Mouse (Mus musculus): ENCODE results near the gene Ptn. TPM values are rescaled to one million over a fixed set of nuclear protein-coding genes. Genes with fewer than 3 reads are reported as not detected.

Gene Ptn
- polyA plus RNA-seq, 1 experiment from 2014 or later, result 314 TPM

DNA sequence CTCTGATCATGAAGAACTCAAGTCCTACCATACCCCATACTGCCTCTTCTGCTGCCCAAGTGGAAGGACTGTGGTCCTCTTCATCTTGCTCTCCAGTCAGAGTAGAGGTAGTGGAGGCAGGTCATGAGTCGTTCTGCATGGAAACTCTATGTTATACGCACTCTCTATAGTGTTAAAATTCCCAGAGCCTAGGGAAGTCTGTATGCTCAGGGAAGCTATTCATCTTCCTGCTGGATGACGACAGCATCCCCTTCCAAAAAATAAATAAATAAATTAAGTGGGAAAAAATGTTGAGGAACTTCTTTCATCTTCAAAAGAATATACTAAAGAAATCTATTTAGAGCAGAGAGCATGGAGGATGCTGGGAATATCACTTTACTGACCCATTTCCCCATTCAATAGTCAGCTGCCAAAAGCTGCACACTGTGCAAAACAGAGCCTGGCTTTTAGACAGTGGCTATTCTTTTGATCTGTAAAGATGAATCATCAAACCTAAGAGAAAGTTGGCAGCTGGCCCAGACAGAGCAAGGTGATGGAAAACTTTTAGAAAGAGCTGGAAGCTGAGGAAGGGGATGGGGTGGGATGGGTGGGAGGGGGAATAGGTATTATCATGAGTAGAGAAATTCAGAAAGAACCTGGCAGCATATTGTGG lies 84.4 kb downstream of the Ptn start:
- Histone ChIP-seq H3K4me2 (no peak overlapping the region), H3K27me3 (ENCODE audit: control insufficient read depth, insufficient read depth, low read length) (no peaks in the 10 kb centered on the region), H3K27ac (ENCODE audit: low read depth, low read length) (no peak overlapping the region), H3K9me3 (replicated peaks; ENCODE audit: control insufficient read depth, low read length) (0 out of 2 replicates have a peak, but pooled peaks cover 4% of the 10 kb centered on the region), H3K36me3 (ENCODE audit: control insufficient read depth, insufficient read depth, low read length) (no peaks in the 10 kb centered on the region), H3K4me3 (ENCODE audit: low read depth, low read length) (no peak overlapping the region), H3K9ac (ENCODE audit: low read depth, low read length) (no peak overlapping the region), H3K4me1 (ENCODE audit: control insufficient read depth, insufficient read depth, low read length) (no peaks in the 10 kb centered on the region)
- 76% methylated on average over 3 of the region's 3 CpGs for WGBS (ENCODE audit: insufficient replicate concordance)
- ATAC-seq (replicated peaks; ENCODE audit: insufficient number of reproducible peaks, low FRiP score, low TSS enrichment), result no peak

DNA sequence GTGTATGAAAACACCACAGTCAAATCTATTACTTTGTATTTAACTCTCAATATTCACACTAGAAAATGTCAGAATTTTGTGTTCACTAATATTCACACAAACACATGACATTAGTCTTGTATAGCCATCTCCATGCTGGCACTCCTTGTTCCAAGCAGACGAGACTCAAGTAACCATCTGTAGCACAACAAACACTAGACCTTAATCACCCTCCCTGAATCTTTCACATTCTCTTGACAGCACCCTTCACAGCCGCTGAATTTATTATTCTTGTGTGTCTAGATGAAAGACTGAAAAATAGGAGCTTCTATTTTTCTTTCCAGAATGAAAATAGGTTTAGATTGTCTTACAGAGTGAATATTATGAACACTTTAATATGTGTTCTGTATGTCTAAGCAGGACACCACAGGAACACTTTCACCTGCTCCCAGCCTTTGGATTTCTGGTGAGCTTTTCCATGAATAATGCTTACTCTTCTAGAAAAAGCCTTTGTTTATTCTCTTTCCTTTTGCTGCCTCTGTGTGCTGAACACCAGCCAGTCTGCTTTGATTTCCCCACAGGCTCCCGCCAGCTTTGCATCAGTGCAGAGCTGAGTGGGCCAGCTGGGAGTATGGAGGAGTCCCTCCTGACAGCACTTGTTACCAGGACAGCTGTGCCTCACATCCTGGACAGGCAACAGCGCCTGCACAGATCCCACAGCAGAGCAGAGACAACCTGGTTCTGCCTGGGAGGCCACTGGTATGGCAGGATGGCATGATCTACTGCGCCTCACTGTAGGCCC lies 87.1 kb downstream of the Ptn start:
- no peaks in the 10 kb centered on the region for H3K4me1 ChIP-seq (ENCODE audit: control insufficient read depth, insufficient read depth, low read length)
- no peak overlapping the region for H3K4me3 ChIP-seq (ENCODE audit: low read depth, low read length)
- H3K27me3 ChIP-seq (ENCODE audit: control insufficient read depth, insufficient read depth, low read length), result no peaks in the 10 kb centered on the region
- no peaks in the 10 kb centered on the region for H3K9me3 ChIP-seq (replicated peaks; ENCODE audit: control insufficient read depth, low read length)
- ATAC-seq (replicated peaks; ENCODE audit: insufficient number of reproducible peaks, low FRiP score, low TSS enrichment), result no peak
- H3K36me3 ChIP-seq (ENCODE audit: control insufficient read depth, insufficient read depth, low read length), result peaks cover 3% of the 10 kb centered on the region; the same call in 1 of the 2 replicates
- no peak overlapping the region for H3K9ac ChIP-seq (ENCODE audit: low read depth, low read length)
- H3K27ac ChIP-seq (ENCODE audit: low read depth, low read length), result no peak overlapping the region
- WGBS (ENCODE audit: insufficient replicate concordance), result 69% methylated on average over 5 of the region's 5 CpGs
- no peak overlapping the region for H3K4me2 ChIP-seq

DNA sequence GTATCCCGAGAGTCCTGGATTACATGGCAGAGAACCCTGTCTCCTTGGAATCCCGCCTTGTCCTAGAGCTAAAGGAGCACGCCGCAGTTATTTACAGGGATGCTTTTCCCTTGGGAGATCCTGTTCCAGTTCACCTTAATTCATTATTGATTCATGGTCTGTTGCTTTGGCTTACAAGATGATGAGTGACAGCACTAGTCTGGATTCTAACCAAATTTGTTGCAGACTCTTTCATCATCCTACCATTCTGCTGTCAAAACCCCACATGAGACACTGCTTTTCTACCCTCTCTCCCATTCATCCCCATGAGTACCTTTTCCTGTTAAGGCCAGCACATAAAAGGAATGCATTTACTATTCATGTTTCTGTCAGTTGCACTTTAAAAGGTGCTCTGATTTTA lies 96.7 kb downstream of the Ptn start:
- Histone ChIP-seq H3K9ac (ENCODE audit: low read depth, low read length) (no peak overlapping the region), H3K4me1 (ENCODE audit: control insufficient read depth, insufficient read depth, low read length) (no peaks in the 10 kb centered on the region), H3K36me3 (ENCODE audit: control insufficient read depth, insufficient read depth, low read length) (peaks cover 2% of the 10 kb centered on the region), H3K27me3 (ENCODE audit: control insufficient read depth, insufficient read depth, low read length) (no peaks in the 10 kb centered on the region), H3K9me3 (replicated peaks; ENCODE audit: control insufficient read depth, low read length) (no peaks in the 10 kb centered on the region), H3K4me2 (no peak overlapping the region), H3K27ac (ENCODE audit: low read depth, low read length) (no peak overlapping the region), H3K4me3 (ENCODE audit: low read depth, low read length) (no peak overlapping the region)
- ATAC-seq (replicated peaks; ENCODE audit: insufficient number of reproducible peaks, low FRiP score, low TSS enrichment), result no peak
- WGBS (ENCODE audit: insufficient replicate concordance), result 87% methylated on average over 4 of the region's 4 CpGs

- Histone ChIP-seq H3K36me3 (ENCODE audit: control insufficient read depth, insufficient read depth, low read length) (no peaks in the 10 kb centered on the region), H3K9ac (ENCODE audit: low read depth, low read length) (no peak overlapping the region), H3K9me3 (replicated peaks; ENCODE audit: control insufficient read depth, low read length) (no peaks in the 10 kb centered on the region), H3K27ac (ENCODE audit: low read depth, low read length) (no peak overlapping the region), H3K4me3 (ENCODE audit: low read depth, low read length) (no peak overlapping the region), H3K4me2 (no peak overlapping the region), H3K27me3 (ENCODE audit: control insufficient read depth, insufficient read depth, low read length) (no peaks in the 10 kb centered on the region), H3K4me1 (ENCODE audit: control insufficient read depth, insufficient read depth, low read length) (no peaks in the 10 kb centered on the region)
- whole genome bisulfite sequencing (ENCODE audit: insufficient replicate concordance), result 65% methylated on average over 3 of the region's 3 CpGs
- ATAC-seq (replicated peaks; ENCODE audit: insufficient number of reproducible peaks, low FRiP score, low TSS enrichment), result no peak
Observed at GRCm38 (mm10) chr6:36695481-36695880, 114.5 kb downstream of the Ptn start.

- H3K27me3 ChIP-seq (ENCODE audit: control insufficient read depth, insufficient read depth, low read length), result no peaks in the 10 kb centered on the region
- no peak overlapping the region for H3K4me3 ChIP-seq (ENCODE audit: low read depth, low read length)
- H3K4me2 ChIP-seq, result no peak overlapping the region
- no peak overlapping the region for H3K27ac ChIP-seq (ENCODE audit: low read depth, low read length)
- ATAC-seq (replicated peaks; ENCODE audit: insufficient number of reproducible peaks, low FRiP score, low TSS enrichment), result no peak
- H3K9me3 ChIP-seq (replicated peaks; ENCODE audit: control insufficient read depth, low read length), result no peaks in the 10 kb centered on the region
- WGBS (ENCODE audit: insufficient replicate concordance), result 20% methylated on average over 1 of the region's 1 CpGs
- no peak overlapping the region for H3K9ac ChIP-seq (ENCODE audit: low read depth, low read length)
- no peaks in the 10 kb centered on the region for H3K4me1 ChIP-seq (ENCODE audit: control insufficient read depth, insufficient read depth, low read length)
- H3K36me3 ChIP-seq (ENCODE audit: control insufficient read depth, insufficient read depth, low read length), result no peaks in the 10 kb centered on the region
Observed at GRCm38 (mm10) chr6:36691497-36691896, 118.5 kb downstream of the Ptn start.

GRCm38 (mm10) chr6:36690941-36691340 lies 119.1 kb downstream of the Ptn start:
- Histone ChIP-seq H3K9ac (ENCODE audit: low read depth, low read length) (no peak overlapping the region), H3K4me2 (no peak overlapping the region), H3K36me3 (ENCODE audit: control insufficient read depth, insufficient read depth, low read length) (no peaks in the 10 kb centered on the region), H3K9me3 (replicated peaks; ENCODE audit: control insufficient read depth, low read length) (no peaks in the 10 kb centered on the region), H3K27me3 (ENCODE audit: control insufficient read depth, insufficient read depth, low read length) (no peaks in the 10 kb centered on the region), H3K27ac (ENCODE audit: low read depth, low read length) (no peak overlapping the region), H3K4me1 (ENCODE audit: control insufficient read depth, insufficient read depth, low read length) (no peaks in the 10 kb centered on the region), H3K4me3 (ENCODE audit: low read depth, low read length) (no peak overlapping the region)
- 80% methylated on average over 4 of the region's 4 CpGs for WGBS (ENCODE audit: insufficient replicate concordance)
- ATAC-seq (replicated peaks; ENCODE audit: insufficient number of reproducible peaks, low FRiP score, low TSS enrichment), result no peak

- H3K4me1 ChIP-seq (ENCODE audit: control insufficient read depth, insufficient read depth, low read length), result peaks cover 6% of the 10 kb centered on the region; the same call in 1 of the 2 replicates
- no peaks in the 10 kb centered on the region for H3K27me3 ChIP-seq (ENCODE audit: control insufficient read depth, insufficient read depth, low read length)
- no peaks in the 10 kb centered on the region for H3K36me3 ChIP-seq (ENCODE audit: control insufficient read depth, insufficient read depth, low read length)
- no peak overlapping the region for H3K4me3 ChIP-seq (ENCODE audit: low read depth, low read length)
- 0 out of 2 replicates have a peak overlapping the region, but pooled peaks have one; percentile 4 for H3K4me2 ChIP-seq
- no peaks in the 10 kb centered on the region for H3K9me3 ChIP-seq (replicated peaks; ENCODE audit: control insufficient read depth, low read length)
- WGBS (ENCODE audit: insufficient replicate concordance), result 37% methylated on average over 8 of the region's 8 CpGs
- H3K27ac ChIP-seq (ENCODE audit: low read depth, low read length), result peak overlapping the region; percentile 59
- H3K9ac ChIP-seq (ENCODE audit: low read depth, low read length), result no peak overlapping the region
- ATAC-seq (replicated peaks; ENCODE audit: insufficient number of reproducible peaks, low FRiP score, low TSS enrichment), result peak; percentile 83
Observed at GRCm38 (mm10) chr6:36676710-36677691, 133.0 kb downstream of the Ptn start.

All from heart, embryonic 11.5 days (tissue).